Mouse (Mus musculus): ENCODE results near the gene Pacrg. TPM values are rescaled to one million over a fixed set of nuclear protein-coding genes. Genes with fewer than 3 reads are reported as not detected.

Gene Pacrg
- total and polyA plus RNA-seq, 2 experiments = not detected

- TF ChIP-seq CTCF (IDR thresholded peaks at IDR 0.05; ENCODE audit: low read depth, low read length) = no peak
- TF ChIP-seq POLR2A (IDR thresholded peaks at IDR 0.05; ENCODE audit: extremely low read depth, insufficient read depth, low read length) = no peak
- Histone ChIP-seq H3K4me1 (ENCODE audit: control insufficient read depth, insufficient read depth, low read length) (no peaks in the 10 kb centered on the region), H3K79me2 (ENCODE audit: control insufficient read depth, insufficient read depth, low read length) (no peaks in the 10 kb centered on the region), H3K4me3 (ENCODE audit: insufficient read depth, low read depth, low read length) (no peak overlapping the region), H3K27ac (replicated peaks; ENCODE audit: insufficient read depth, low read depth, low read length) (no peak overlapping the region), H3K27me3 (ENCODE audit: control insufficient read depth, insufficient read depth, low read length) (no peaks in the 10 kb centered on the region), H3K36me3 (ENCODE audit: control insufficient read depth, insufficient read depth, low read length) (no peaks in the 10 kb centered on the region), H3K9ac (ENCODE audit: low read depth, low read length) (no peak overlapping the region)
- 64% methylated on average over 11 of the region's 11 CpGs for WGBS
- no peak for DNase-seq (ENCODE audit: extremely low read depth, low read depth, low spot score)
Measured at GRCm38 (mm10) chr17:10397336-10397735, 442.8 kb downstream of the Pacrg start.

- DNase-seq (ENCODE audit: extremely low read depth, low read depth, low spot score) = no peak
- TF ChIP-seq POLR2A (IDR thresholded peaks at IDR 0.05; ENCODE audit: extremely low read depth, insufficient read depth, low read length) = no peak
- no peaks in the 10 kb centered on the region for H3K36me3 ChIP-seq (ENCODE audit: control insufficient read depth, insufficient read depth, low read length)
- 91% methylated on average over 6 of the region's 6 CpGs for WGBS
- no peaks in the 10 kb centered on the region for H3K4me1 ChIP-seq (ENCODE audit: control insufficient read depth, insufficient read depth, low read length)
- H3K27me3 ChIP-seq (ENCODE audit: control insufficient read depth, insufficient read depth, low read length) = no peaks in the 10 kb centered on the region
- no peak overlapping the region for H3K4me3 ChIP-seq (ENCODE audit: insufficient read depth, low read depth, low read length)
- no peak overlapping the region for H3K27ac ChIP-seq (replicated peaks; ENCODE audit: insufficient read depth, low read depth, low read length)
- H3K9ac ChIP-seq (ENCODE audit: low read depth, low read length) = no peak overlapping the region
- no peaks in the 10 kb centered on the region for H3K79me2 ChIP-seq (ENCODE audit: control insufficient read depth, insufficient read depth, low read length)
Measured at GRCm38 (mm10) chr17:10396863-10397262, 443.2 kb downstream of the Pacrg start.

GRCm38 (mm10) chr17:10394855-10395254 lies 445.3 kb downstream of the Pacrg start:
- no peak overlapping the region for H3K4me3 ChIP-seq (ENCODE audit: insufficient read depth, low read depth, low read length)
- DNase-seq (ENCODE audit: extremely low read depth, low read depth, low spot score) = no peak
- no peaks in the 10 kb centered on the region for H3K79me2 ChIP-seq (ENCODE audit: control insufficient read depth, insufficient read depth, low read length)
- H3K27me3 ChIP-seq (ENCODE audit: control insufficient read depth, insufficient read depth, low read length) = no peaks in the 10 kb centered on the region
- H3K4me1 ChIP-seq (ENCODE audit: control insufficient read depth, insufficient read depth, low read length) = 0 out of 2 replicates have a peak, but pooled peaks cover 3% of the 10 kb centered on the region
- no peak overlapping the region for H3K9ac ChIP-seq (ENCODE audit: low read depth, low read length)
- no peaks in the 10 kb centered on the region for H3K36me3 ChIP-seq (ENCODE audit: control insufficient read depth, insufficient read depth, low read length)
- no peak overlapping the region for H3K27ac ChIP-seq (replicated peaks; ENCODE audit: insufficient read depth, low read depth, low read length)
- 81% methylated on average over 8 of the region's 8 CpGs for WGBS
- no peak for TF ChIP-seq POLR2A (IDR thresholded peaks at IDR 0.05; ENCODE audit: extremely low read depth, insufficient read depth, low read length)
- no peak for TF ChIP-seq CTCF (IDR thresholded peaks at IDR 0.05; ENCODE audit: low read depth, low read length)

- Histone ChIP-seq H3K4me3 (ENCODE audit: insufficient read depth, low read depth, low read length) (no peak overlapping the region), H3K27ac (replicated peaks; ENCODE audit: insufficient read depth, low read depth, low read length) (no peak overlapping the region), H3K27me3 (ENCODE audit: control insufficient read depth, insufficient read depth, low read length) (no peaks in the 10 kb centered on the region), H3K9ac (ENCODE audit: low read depth, low read length) (no peak overlapping the region), H3K4me1 (ENCODE audit: control insufficient read depth, insufficient read depth, low read length) (0 out of 2 replicates have a peak, but pooled peaks cover 6% of the 10 kb centered on the region), H3K36me3 (ENCODE audit: control insufficient read depth, insufficient read depth, low read length) (no peaks in the 10 kb centered on the region), H3K79me2 (ENCODE audit: control insufficient read depth, insufficient read depth, low read length) (no peaks in the 10 kb centered on the region)
- DNase-seq (ENCODE audit: extremely low read depth, low read depth, low spot score) = no peak
- WGBS = 90% methylated on average over 4 of the region's 4 CpGs
- TF ChIP-seq POLR2A (IDR thresholded peaks at IDR 0.05; ENCODE audit: extremely low read depth, insufficient read depth, low read length) (no peak), CTCF (IDR thresholded peaks at IDR 0.05; ENCODE audit: low read depth, low read length) (no peak)
Measured at GRCm38 (mm10) chr17:10393766-10394165, 446.3 kb downstream of the Pacrg start.

- Histone ChIP-seq H3K4me3 (ENCODE audit: insufficient read depth, low read depth, low read length) (no peak overlapping the region), H3K9ac (ENCODE audit: low read depth, low read length) (no peak overlapping the region), H3K4me1 (ENCODE audit: control insufficient read depth, insufficient read depth, low read length) (0 out of 2 replicates have a peak, but pooled peaks cover 6% of the 10 kb centered on the region), H3K27ac (replicated peaks; ENCODE audit: insufficient read depth, low read depth, low read length) (no peak overlapping the region), H3K79me2 (ENCODE audit: control insufficient read depth, insufficient read depth, low read length) (no peaks in the 10 kb centered on the region), H3K27me3 (ENCODE audit: control insufficient read depth, insufficient read depth, low read length) (no peaks in the 10 kb centered on the region), H3K36me3 (ENCODE audit: control insufficient read depth, insufficient read depth, low read length) (no peaks in the 10 kb centered on the region)
- peak; percentile 24 for DNase-seq (ENCODE audit: extremely low read depth, low read depth, low spot score)
- TF ChIP-seq POLR2A (IDR thresholded peaks at IDR 0.05; ENCODE audit: extremely low read depth, insufficient read depth, low read length) = no peak
- TF ChIP-seq CTCF (IDR thresholded peaks at IDR 0.05; ENCODE audit: low read depth, low read length) = no peak
- WGBS = 84% methylated on average over 14 of the region's 14 CpGs
Measured at GRCm38 (mm10) chr17:10392342-10393034, 447.6 kb downstream of the Pacrg start.

All from liver, adult 2 months (tissue).